Mouse (Mus musculus): Measurements from ENCODE around the gene Nmi. TPM values are rescaled to one million over a fixed set of nuclear protein-coding genes. Genes with fewer than 3 reads are reported as not detected.

Nmi gene
- polyA plus RNA-seq, 1 experiment from 2014 or later: 6.2 TPM

DNA sequence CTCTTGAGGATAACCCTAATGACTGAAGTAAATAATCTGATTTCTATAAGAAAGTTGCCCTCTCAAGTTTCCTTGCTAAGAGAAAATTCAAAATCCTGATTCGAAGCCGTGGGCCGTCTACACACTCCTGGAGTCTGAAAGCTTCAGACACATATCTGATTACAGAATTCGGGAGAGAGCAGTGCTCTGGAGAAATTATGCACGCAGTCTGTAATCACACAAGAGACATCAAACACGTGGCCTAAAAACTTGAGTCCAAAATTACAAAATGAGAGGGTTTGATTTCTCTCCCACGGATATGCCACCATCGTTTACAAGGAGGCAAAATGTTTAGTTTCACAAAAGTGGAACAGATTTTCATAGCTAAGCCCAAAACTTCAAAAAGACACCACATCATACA, 67.7 kb downstream of the Nmi start:
- Histone ChIP-seq H3K27ac (no peak overlapping the region), H3K27me3 (no peaks in the 10 kb centered on the region), H3K4me2 (no peak overlapping the region), H3K9me3 (replicated peaks) (no peaks in the 10 kb centered on the region), H3K4me1 (no peaks in the 10 kb centered on the region), H3K9ac (no peak overlapping the region), H3K4me3 (no peak overlapping the region), H3K36me3 (ENCODE audit: poor library complexity, severe bottlenecking) (no peaks in the 10 kb centered on the region)
- WGBS: 91% methylated on average over 8 of the region's 8 CpGs
- ATAC-seq: no peak

Other genes starting within 250 kb of the Nmi start
- gene Rbm43, start 38.3 kb downstream of the Nmi start, polyA plus RNA-seq (2015; fragmentation: Nextera tagmentation; extraction: Ambion mirVana): 5.0 and 5.9 TPM in 2 replicates
- 12.1 and 14.4 TPM in 2 replicates for gene Tnfaip6, start 64.5 kb upstream of the Nmi start, polyA plus RNA-seq (2015; fragmentation: Nextera tagmentation; extraction: Ambion mirVana)
- 27.0 and 33.3 TPM in 2 replicates for gene Rif1, start 99.3 kb upstream of the Nmi start, polyA plus RNA-seq (2015; fragmentation: Nextera tagmentation; extraction: Ambion mirVana)